Mouse (Mus musculus) urinary bladder, postnatal 10 days (tissue): ENCODE measurements around the gene Gm47283.
"Not testable (repeated sequence)": the region's sequence is repeated elsewhere in the genome, so short reads cannot be mapped to it uniquely, and the experiment has no call there.

Experiments used
- DNase-seq: peaks from one replicate; pipeline ENCODE4 v3.0.0; 2022; ENCODE audit warnings: low spot score

Gm47283 gene

DNA sequence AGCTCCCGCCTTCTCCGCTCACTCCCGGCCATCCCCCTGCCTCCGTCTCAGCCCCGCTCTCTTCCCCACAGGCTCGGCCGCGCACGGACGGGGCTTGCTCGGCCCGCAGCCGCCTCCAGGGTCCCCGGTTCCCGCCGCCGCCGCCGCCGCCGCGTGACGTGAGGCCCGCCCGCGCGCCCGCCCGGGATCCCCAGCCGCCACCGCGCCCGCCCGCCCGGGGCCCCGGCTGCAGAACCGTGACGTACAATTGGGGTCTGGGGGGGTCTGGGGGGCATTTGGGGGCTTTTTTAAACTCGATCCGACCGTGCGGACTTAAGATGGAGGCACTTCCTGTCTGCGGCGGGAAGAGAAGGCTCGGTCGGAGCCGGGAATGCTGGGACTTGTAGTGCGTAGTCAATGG, at the start of gene Gm47283:
Gene Gm47283, plus strand, starts transcription at position 301 of the 400 bp plus-strand sequence.
- DNase-seq, result not testable (repeated sequence)

DNA sequence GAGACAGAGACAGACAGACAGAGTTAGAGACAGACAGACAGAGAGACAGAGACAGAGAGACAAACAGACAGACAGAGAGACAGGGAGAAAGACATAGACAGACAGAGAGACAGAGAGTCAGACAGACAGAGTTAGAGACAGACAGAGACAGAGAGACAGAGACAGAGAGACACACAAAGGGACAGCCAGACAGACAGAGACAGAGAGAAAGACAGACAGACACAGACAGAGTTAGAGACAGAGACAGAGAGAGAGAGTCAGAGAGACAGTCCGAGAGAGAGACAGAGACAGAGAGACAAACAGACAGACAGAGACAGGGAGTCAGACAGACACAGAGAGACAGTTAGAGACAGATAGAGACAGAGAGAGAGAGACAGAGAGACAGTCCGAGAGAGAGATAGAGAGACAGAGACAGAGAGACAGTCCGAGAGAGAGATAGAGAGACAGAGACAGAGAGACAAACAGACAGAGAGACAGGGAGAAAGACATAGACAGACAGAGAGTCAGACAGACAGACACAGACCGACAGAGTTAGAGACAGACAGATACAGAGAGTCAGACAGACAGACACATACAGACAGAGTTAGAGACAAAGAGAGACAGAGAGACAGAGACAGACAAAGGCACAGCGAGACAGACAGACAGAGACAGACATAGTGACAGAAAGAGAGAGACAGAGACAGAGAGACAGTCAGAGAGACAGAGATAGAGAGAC, 49.2 kb upstream of the Gm47283 start:
- not testable (repeated sequence) for DNase-seq

- not testable (repeated sequence) for DNase-seq
Observed at GRCm38 (mm10) chrY:90736217-90737000, 48.1 kb upstream of the Gm47283 start.

DNA sequence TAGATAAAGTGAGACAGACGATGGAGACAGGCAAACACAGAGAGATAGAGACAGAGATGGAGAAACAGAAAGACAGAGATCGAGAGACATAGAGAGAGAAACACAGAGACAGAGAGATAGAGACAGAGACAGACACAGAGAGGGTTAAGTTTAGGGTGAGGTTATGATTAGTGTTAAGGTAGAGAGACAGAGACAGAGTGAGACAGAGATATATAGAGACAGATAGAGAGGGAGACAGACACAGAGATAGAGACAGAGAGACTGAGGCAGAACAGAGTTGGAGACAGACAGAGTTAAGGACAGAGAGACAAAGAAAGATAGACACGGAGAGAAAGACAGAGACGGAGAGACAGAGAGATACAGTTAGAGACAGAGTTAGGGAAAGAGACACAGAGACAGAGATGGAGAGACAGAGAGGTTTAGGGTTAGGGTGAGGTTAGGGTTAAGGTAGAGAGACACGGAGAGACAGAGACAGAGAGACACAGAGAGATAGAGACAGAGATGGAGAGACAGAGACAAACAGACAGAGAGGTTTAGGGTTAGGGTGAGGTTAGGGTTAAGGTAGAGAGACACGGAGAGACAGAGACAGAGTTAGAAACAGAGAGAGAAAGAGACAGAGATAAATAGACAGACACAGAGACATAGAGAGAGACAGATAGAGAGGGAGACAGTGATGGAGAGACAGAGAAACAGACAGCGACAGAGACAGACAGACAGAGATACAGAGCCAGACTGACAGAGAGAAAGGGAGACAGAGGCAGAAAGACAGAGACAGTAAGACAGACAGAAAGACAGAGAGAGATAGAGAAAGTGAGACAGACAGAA, 46.7 kb upstream of the Gm47283 start:
- no peak for DNase-seq

GRCm38 (mm10) chrY:90738431-90738680, 46.2 kb upstream of the Gm47283 start:
- no peak for DNase-seq

- peak; percentile 67 for DNase-seq
Observed at GRCm38 (mm10) chrY:90738841-90739530, 45.6 kb upstream of the Gm47283 start.

DNA sequence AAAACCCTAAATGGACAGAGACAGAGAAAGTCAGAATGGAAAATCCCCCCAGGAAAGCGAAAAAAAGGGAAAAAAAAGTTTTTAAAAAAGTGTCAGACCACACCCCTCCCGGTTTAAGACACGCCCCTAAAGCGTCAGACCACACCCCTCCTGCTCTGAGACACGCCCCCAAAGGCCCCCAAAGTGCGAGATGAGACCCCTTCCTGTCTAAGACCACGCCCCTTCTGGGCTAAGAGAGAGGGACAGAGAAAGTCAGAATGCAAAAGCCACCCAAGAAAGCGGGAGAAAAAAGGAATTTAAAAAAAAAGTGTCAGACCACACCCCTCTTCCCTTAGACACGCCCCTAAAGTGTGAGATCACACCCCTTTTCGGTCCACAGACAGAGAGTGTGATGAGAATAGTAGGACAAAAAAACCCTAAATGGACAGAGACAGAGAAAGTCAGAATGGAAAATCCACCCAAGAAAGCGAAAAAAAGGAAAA, 45.0 kb upstream of the Gm47283 start:
- peak; percentile 14 for DNase-seq

DNA sequence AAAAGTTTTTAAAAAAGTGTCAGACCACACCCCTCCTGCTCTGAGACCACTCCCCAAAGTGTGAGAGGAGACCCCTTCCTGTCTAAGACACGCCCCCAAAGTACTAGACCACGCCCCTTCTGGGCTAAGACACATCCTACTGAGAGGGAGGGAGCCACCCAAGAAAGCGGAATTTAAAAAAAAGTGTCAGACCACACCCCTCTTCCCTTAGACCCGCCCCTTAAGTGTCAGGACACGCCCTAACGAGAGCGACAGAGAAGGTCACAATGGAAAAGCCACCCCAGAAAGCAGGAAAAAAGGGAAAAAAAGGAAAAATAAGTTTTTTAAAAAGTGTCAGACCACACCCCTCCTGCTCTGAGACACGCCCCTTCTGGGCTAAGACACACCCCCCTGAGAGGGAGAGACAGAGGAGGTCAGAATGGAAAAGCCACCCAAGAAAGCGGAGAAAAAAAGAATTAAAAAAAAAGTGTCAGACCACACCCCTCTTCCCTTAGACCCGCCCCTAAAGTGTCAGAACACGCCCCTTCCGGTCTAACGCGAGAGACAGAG, 44.5 kb upstream of the Gm47283 start:
- peak; percentile 32 for DNase-seq

GRCm38 (mm10) chrY:90741006-90741405, 43.5 kb upstream of the Gm47283 start:
- peak; percentile 28 for DNase-seq

- DNase-seq, result peak; percentile 31
Observed at GRCm38 (mm10) chrY:90741452-90742260, 42.9 kb upstream of the Gm47283 start.

DNA sequence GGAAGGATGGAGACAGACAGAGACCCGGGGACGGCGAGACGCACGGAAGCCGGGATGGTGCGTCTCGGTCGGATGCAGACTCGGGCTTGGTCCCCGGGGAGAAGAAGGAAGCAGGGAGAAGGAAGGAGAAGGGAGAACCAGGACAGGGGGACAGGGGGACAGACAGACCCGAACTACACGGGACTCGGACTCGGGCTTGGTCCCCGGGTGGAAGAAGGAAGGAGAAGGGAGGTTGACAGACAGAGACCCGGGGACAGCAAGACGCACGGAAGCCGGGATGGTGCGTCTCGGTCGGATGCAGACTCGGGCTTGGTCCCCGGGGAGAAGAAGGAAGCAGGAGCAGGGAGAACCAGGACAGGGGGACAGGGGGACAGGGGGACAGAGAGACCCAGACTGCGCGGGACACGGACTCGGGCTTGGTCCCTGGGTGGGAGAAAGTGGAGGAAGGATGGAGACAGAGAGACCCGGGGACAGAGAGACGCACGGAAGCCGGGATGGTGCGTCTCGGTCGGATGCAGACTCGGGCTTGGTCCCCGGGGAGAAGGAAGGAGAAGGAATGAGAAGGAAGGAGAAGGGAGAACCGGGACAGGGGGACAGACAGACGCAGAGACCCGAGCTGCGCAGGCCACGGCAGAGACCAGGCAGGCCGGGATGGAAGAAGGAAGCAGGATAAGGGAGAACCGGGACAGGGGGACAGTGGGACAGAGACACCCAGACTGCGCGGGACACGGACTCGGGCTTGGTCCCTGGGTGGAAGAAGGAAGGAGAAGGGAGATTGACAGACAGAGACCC, 42.1 kb upstream of the Gm47283 start:
- DNase-seq, result peak; percentile 10

DNA sequence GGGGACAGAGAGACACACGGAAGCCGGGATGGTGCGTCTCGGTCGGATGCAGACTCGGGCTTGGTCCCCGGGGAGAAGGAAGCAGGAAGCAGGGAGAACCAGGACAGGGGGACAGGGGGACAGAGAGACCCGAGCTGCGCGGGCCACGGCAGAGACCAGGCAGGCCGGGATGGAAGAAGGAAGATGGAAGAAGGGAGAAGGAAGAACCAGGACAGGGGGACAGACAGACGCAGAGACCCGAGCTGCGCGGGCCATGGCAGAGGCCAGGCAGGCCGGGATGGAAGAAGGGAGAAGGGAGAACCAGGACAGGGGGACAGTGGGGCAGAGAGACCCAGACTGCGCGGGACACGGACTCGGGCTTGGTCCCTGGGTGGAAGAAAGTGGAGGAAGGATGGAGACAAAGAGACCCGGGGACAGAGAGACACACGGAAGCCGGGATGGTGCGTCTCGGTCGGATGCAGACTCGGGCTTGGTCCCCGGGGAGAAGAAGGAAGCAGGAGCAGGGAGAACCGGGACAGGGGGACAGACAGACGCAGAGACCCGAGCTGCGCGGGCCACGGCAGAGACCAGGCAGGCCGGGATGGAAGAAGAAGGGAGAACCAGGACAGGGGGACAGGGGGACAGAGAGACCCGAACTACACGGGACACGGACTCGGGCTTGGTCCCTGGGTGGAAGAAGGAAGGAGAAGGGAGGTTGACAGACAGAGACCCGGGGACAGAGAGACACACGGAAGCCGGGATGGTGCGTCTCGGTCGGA, 41.3 kb upstream of the Gm47283 start:
- DNase-seq, result peak; percentile 11

DNA sequence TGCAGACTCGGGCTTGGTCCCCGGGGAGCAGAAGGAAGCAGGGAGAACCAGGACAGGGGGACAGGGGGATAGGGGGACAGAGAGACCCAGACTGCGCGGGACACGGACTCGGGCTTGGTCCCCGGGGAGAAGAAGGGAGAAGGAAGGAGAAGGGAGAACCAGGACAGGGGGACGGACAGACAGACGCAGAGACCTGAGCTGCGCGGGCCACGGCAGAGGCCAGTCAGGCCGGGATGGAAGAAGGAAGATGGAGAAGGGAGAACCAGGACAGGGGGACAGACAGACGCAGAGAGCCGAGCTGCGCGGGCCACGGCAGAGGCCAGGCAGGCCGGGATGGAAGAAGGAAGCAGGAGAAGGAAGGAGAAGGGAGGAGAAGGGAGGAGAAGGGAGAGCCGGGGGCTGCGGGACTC, 40.7 kb upstream of the Gm47283 start:
- peak; percentile 10 for DNase-seq

DNA sequence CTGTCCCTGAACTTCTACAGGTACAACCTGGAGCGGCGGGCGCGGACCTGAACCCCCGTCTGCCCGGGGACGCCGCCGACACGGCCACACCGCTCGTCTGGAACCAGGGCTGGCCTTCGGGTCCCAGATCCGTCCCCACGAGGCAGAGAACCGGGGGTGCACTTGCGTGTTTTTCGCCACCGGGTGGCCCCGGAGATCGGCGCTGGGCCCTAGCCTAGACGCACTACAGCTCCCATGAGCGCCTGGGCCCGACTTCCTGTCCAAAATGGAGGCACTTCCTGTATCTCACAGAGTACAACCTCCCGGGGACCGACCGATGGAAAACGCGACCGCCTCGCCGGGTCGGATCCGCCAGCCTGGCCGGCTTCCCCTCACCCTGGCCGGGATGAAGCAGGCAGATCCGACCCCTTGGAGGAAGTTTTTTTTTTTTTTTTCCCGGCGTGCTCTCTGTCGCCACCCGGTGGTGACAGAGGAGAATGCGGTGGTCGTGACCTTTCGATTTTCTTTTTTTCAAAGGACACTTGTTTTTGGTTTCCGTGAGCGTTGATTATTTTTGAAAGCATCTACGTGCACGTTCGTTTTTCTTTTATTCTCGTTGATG, 40.1 kb upstream of the Gm47283 start:
- DNase-seq, result peak; percentile 58

- not testable (repeated sequence) for DNase-seq
Observed at GRCm38 (mm10) chrY:90745256-90745655, 39.3 kb upstream of the Gm47283 start.

GRCm38 (mm10) chrY:90754721-90755120, 29.8 kb upstream of the Gm47283 start, which contains the start of gene Gm21860:
Gm21860 (minus strand) TSS chrY:90754821.
- not testable (repeated sequence) for DNase-seq

DNA sequence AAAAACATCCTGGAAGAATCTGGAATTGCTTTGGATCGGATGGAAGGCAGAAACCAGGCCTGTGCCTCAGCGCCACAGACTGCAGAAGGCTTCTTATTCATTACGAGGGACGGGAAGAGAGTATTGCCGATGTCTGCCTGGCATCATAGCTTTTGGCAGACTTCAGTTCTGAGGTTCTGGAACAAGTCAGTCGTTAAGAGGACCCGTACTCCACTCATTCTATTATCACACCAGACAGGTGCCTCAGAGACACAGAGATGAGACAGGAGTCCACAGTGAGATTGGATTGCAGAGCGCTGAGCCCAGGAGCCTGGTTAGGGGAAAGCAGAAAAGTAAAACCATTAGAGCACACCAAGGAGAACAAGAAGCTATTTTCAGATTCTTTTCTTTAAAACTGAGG, 54.5 kb downstream of the Gm47283 start, which contains the start of gene Gm21748:
Gene Gm21748, minus strand, starts transcription at position 101 of the 400 bp plus-strand sequence.
- DNase-seq, result not testable (repeated sequence)
